Mouse (Mus musculus) midbrain, embryonic 12.5 days (tissue): ENCODE measurements at regions not wholly inside any gene's neighbourhood (a gene's known extent, or its start where the extent isn't known, plus 50 kb on each side); places are given as distances from the start of the nearest gene placed in this dataset.
"Not testable (repeated sequence)": the region's sequence is repeated elsewhere in the genome, so short reads cannot be mapped to it uniquely, and the experiment has no call there.

ENCODE experiments used
- ATAC-seq: fragments of 200-750 bp; cut with Nextera tagmentation; 2 replicates; pipeline ENCODE4 v1.8.0; 2017; ENCODE audit warnings: low read depth, moderate TSS enrichment, moderate library complexity; ENCODE audit not compliant: low FRiP score
- H3K27ac ChIP-seq: fragments of 300-500 bp; sonication (generic); replicated peaks from 2 replicates; pipeline ENCODE4 v1.5.1; 2016; ENCODE audit warnings: mild to moderate bottlenecking
- H3K27me3 ChIP-seq: fragments of 300-500 bp; sonication (generic); 2 replicates; pipeline ENCODE4 v1.6.1; 2016; ENCODE audit warnings: mild to moderate bottlenecking
- H3K36me3 ChIP-seq: fragments of 300-500 bp; sonication (generic); 2 replicates; pipeline ENCODE4 v1.6.1; 2016
- H3K4me1 ChIP-seq: fragments of 300-500 bp; sonication (generic); 2 replicates; pipeline ENCODE4 v1.6.1; 2016
- H3K4me2 ChIP-seq: fragments of 300-500 bp; sonication (generic); replicated peaks from 2 replicates; pipeline ENCODE4 v1.6.1; 2016; ENCODE audit warnings: mild to moderate bottlenecking, moderate library complexity
- H3K4me3 ChIP-seq: fragments of 300-500 bp; sonication (generic); 2 replicates; pipeline ENCODE4 v1.5.1; 2016; ENCODE audit warnings: mild to moderate bottlenecking
- H3K9ac ChIP-seq: fragments of 300-500 bp; sonication (generic); replicated peaks from 2 replicates; pipeline ENCODE4 v1.6.1; 2016; ENCODE audit warnings: mild to moderate bottlenecking, moderate library complexity
- H3K9me3 ChIP-seq: fragments of 300-500 bp; sonication (generic); 2 replicates; pipeline ENCODE4 v1.6.1; 2016; ENCODE audit warnings: mild to moderate bottlenecking
- WGBS: fragments of 180-500 bp; shearing (Covaris S2); methylation state at CpG from one replicate; pipeline ENCODE4 v1.1.7; 2016; 5-methylcytosine and 5-hydroxymethylcytosine counted together

GRCm38 (mm10) chr12:8401376-8401775, 88.1 kb downstream of the Hs1bp3 start:
- WGBS: 91% methylated on average over 2 of the region's 2 CpGs
- no peak for ATAC-seq
- Histone ChIP-seq H3K9me3 (no peaks in the 10 kb centered on the region), H3K27ac (no peak overlapping the region), H3K27me3 (no peaks in the 10 kb centered on the region), H3K4me3 (no peak overlapping the region), H3K4me1 (peaks cover 4% of the 10 kb centered on the region; the same call in 1 of the 2 replicates), H3K9ac (no peak overlapping the region), H3K4me2 (no peak overlapping the region), H3K36me3 (no peaks in the 10 kb centered on the region)

GRCm38 (mm10) chr12:8400345-8401130, 87.3 kb downstream of the Hs1bp3 start:
- Histone ChIP-seq H3K4me2 (no peak overlapping the region), H3K9me3 (no peaks in the 10 kb centered on the region), H3K4me1 (peaks cover 4% of the 10 kb centered on the region; the same call in 1 of the 2 replicates), H3K9ac (no peak overlapping the region), H3K4me3 (no peak overlapping the region), H3K27me3 (no peaks in the 10 kb centered on the region), H3K36me3 (no peaks in the 10 kb centered on the region), H3K27ac (no peak overlapping the region)
- no peak for ATAC-seq
- WGBS: 84% methylated on average over 10 of the region's 10 CpGs

DNA sequence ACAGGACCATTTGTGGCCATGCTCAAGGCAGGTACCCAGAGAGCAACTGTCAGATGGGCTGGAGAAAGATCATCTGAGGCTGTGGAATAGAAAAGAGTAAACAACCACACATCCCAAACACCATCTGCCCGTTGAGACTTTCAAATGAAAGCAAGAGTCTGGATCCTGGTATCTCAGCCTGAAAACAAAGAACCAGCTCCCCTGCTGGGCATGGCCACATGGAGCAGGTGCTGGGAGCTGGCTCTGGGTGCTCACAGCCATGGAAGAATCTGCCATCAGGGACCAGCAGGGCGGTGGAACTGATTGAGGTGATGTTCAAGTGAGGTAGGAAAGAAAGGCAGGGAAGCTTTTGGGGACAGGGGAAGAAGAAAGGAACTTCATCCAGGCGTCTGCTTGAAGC, 85.6 kb downstream of the Hs1bp3 start:
- no peak overlapping the region for H3K4me2 ChIP-seq

DNA sequence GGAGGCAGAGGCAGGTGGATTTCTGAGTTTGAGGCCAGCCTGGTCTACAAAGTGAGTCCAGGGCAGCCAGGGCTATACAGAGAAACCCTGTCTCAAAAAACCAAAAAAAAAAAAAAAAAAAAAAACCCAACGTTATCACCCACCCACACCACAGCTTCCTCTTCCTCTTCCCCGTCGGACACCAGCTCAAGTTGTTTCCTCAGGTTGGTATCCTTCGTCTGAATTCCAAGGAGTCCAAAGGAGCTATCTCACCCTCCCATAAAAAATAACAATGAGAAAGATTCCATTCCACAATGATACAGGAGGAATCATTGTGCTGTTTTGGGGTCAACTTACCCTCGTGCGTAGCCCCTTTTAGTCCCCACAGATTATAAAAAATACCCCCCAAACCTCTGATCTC, 83.2 kb downstream of the Hs1bp3 start:
- H3K27ac ChIP-seq, ATAC-seq, H3K36me3 ChIP-seq, H3K9me3 ChIP-seq, H3K27me3 ChIP-seq, H3K9ac ChIP-seq, H3K4me1 ChIP-seq, H3K4me2 ChIP-seq, H3K4me3 ChIP-seq: not testable (repeated sequence)
- WGBS: 93% methylated on average over 6 of the region's 6 CpGs

More for the DNA sequence above, 85.6 kb downstream of the Hs1bp3 start:
- H3K4me3 ChIP-seq: no peak overlapping the region
- H3K27me3 ChIP-seq: no peaks in the 10 kb centered on the region
- peaks cover 4% of the 10 kb centered on the region; the same call in 1 of the 2 replicates for H3K4me1 ChIP-seq
- no peak overlapping the region for H3K27ac ChIP-seq
- H3K9ac ChIP-seq: no peak overlapping the region
- 74% methylated on average over 3 of the region's 3 CpGs for WGBS
- no peaks in the 10 kb centered on the region for H3K9me3 ChIP-seq
- no peak for ATAC-seq
- no peaks in the 10 kb centered on the region for H3K36me3 ChIP-seq

- Histone ChIP-seq H3K4me1 (no peaks in the 10 kb centered on the region; the same call in 1 of the 2 replicates), H3K9ac (no peak overlapping the region), H3K4me3 (no peak overlapping the region), H3K4me2 (no peak overlapping the region), H3K27ac (no peak overlapping the region), H3K9me3 (no peaks in the 10 kb centered on the region), H3K27me3 (no peaks in the 10 kb centered on the region), H3K36me3 (no peaks in the 10 kb centered on the region)
- no peak for ATAC-seq
- 74% methylated on average over 6 of the region's 6 CpGs for WGBS
Observed at GRCm38 (mm10) chr12:8394894-8395297, 81.7 kb downstream of the Hs1bp3 start.

GRCm38 (mm10) chr12:8393976-8394375, 80.7 kb downstream of the Hs1bp3 start:
- no peak overlapping the region for H3K4me3 ChIP-seq
- no peak overlapping the region for H3K9ac ChIP-seq
- no peak overlapping the region for H3K4me2 ChIP-seq
- no peaks in the 10 kb centered on the region for H3K36me3 ChIP-seq
- ATAC-seq: no peak
- H3K27me3 ChIP-seq: no peaks in the 10 kb centered on the region
- no peaks in the 10 kb centered on the region; the same call in 1 of the 2 replicates for H3K4me1 ChIP-seq
- H3K9me3 ChIP-seq: no peaks in the 10 kb centered on the region
- no peak overlapping the region for H3K27ac ChIP-seq
- WGBS: 76% methylated on average over 3 of the region's 3 CpGs
